Mouse (Mus musculus) lung, postnatal 0 days (tissue): ENCODE data around the gene Rfc5. TPM values are rescaled to one million over a fixed set of nuclear protein-coding genes. Genes with fewer than 3 reads are reported as not detected.
"Not testable (repeated sequence)": the region's sequence is repeated elsewhere in the genome, so short reads cannot be mapped to it uniquely, and the experiment has no call there.

ENCODE experiments used
- ATAC-seq: fragments of 200-750 bp; cut with Nextera tagmentation; 2 replicates; pipeline ENCODE4 v1.8.0; 2017; ENCODE audit warnings: moderate library complexity
- DNase-seq: peaks from one replicate; pipeline ENCODE4 v3.0.0-alpha.2; 2016; ENCODE audit warnings: low spot score
- H3K27ac ChIP-seq: fragments of 300-500 bp; sonication (generic); 2 replicates; pipeline ENCODE4 v1.5.1; 2014; ENCODE audit warnings: antibody characterized with exemption, mild to moderate bottlenecking, low read length, mixed read lengths
- H3K27me3 ChIP-seq: fragments of 300-500 bp; sonication (generic); replicated peaks from 2 replicates; pipeline ENCODE4 v1.6.1; 2014; ENCODE audit warnings: low read length, mixed read lengths; ENCODE audit not compliant: insufficient read depth
- H3K36me3 ChIP-seq: fragments of 300-500 bp; sonication (generic); 2 replicates; pipeline ENCODE4 v1.6.1; 2014; ENCODE audit warnings: low read length, mixed read lengths; ENCODE audit not compliant: insufficient read depth
- H3K4me1 ChIP-seq: fragments of 300-500 bp; sonication (generic); 2 replicates; pipeline ENCODE4 v1.6.1; 2014; ENCODE audit warnings: antibody characterized with exemption, low read depth, low read length, mixed read lengths; ENCODE audit not compliant: insufficient read depth
- H3K4me2 ChIP-seq: fragments of 300-500 bp; sonication (generic); replicated peaks from 2 replicates; pipeline ENCODE4 v1.6.1; 2014; ENCODE audit warnings: low read depth, mild to moderate bottlenecking, low read length, moderate library complexity, mixed read lengths
- H3K4me3 ChIP-seq: fragments of 300-500 bp; sonication (generic); 2 replicates; pipeline ENCODE4 v1.5.1; 2014; ENCODE audit warnings: low read depth, low read length
- H3K9ac ChIP-seq: fragments of 300-500 bp; sonication (generic); replicated peaks from 2 replicates; pipeline ENCODE4 v1.6.1; 2014; ENCODE audit warnings: low read depth, mild to moderate bottlenecking
- H3K9me3 ChIP-seq: fragments of 300-500 bp; sonication (generic); 2 replicates; pipeline ENCODE4 v1.6.1; 2016; ENCODE audit warnings: low read length, mixed read lengths
- CTCF ChIP-seq: IDR thresholded peaks from 2 replicates; pipeline ENCODE4 v1.5.1; 2016; ENCODE audit warnings: antibody characterized with exemption, mild to moderate bottlenecking
- EP300 ChIP-seq: IDR thresholded peaks from 2 replicates; pipeline ENCODE4 v1.6.1; 2016; ENCODE audit warnings: antibody characterized with exemption, mild to moderate bottlenecking, control low read depth
- WGBS: fragments of 180-500 bp; shearing (Covaris S2); extraction: QIAGEN DNeasy Blood & Tissue Kit; methylation state at CpG from one replicate; pipeline ENCODE4 v1.1.7; 2014; 5-methylcytosine and 5-hydroxymethylcytosine counted together
- polyA plus RNA-seq: library from polyadenylated mRNA; unstranded; fragments of >200 nt; fragmentation: Nextera tagmentation; extraction: Ambion mirVana; gene quantifications from 2 replicates; pipeline ENCODE4 v1.2.1, GENCODE M21; 2015

Gene Rfc5
- polyA plus RNA-seq, 1 experiment from 2014 or later = 18.2 TPM

DNA sequence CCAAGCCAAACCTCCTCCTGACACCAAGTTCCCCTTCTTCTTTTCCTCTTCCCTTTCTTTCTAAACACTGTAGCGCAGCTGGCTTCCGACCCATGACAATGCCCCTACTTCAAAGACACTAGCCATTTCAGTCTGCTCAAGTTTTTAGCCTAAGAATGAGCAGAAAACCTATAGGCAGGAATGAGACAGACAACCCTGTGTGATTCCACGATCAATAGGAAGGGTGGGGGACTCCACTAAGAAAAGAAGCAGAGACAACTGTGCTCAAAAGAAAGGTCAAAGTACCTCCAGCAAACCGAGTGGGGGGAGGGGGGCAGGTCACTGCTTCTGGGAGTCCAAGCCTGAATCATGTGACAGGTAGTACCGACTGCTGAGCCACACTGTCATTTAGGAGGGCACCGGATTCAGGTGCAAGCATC is 7.8 kb upstream of the Rfc5 start:
- Histone ChIP-seq H3K4me1 (no peaks in the 10 kb centered on the region), H3K4me3 (no peak overlapping the region), H3K4me2 (no peak overlapping the region), H3K27me3 (no peaks in the 10 kb centered on the region), H3K9me3 (no peaks in the 10 kb centered on the region), H3K27ac (no peak overlapping the region), H3K9ac (no peak overlapping the region), H3K36me3 (no peaks in the 10 kb centered on the region)
- DNase-seq (no peak), ATAC-seq (no peak)
- 63% methylated on average over 6 of the region's 6 CpGs for WGBS
- TF ChIP-seq EP300 (no peak), CTCF (no peak)

DNA sequence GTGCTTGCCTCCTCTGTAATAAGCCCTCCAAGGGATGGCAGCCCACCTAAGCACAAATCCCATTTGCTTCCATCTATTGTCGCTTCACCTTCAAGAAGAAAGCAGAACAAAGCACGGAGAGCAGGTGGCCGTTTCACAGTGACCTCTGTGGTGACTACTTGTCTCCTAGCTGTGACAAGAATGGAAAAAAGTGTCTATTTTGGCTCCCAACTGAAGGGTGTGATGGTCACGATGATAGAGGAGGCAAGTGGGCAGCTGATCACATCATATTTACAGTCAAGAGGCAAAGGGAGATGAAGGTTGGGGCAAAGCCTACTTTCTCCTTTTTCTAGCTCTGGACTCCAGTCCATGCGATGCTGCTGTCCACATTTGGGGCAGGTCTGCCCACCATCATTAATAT is 7.0 kb upstream of the Rfc5 start:
- DNase-seq = no peak
- Histone ChIP-seq H3K27me3 (no peaks in the 10 kb centered on the region), H3K4me1 (no peaks in the 10 kb centered on the region), H3K9ac (no peak overlapping the region), H3K27ac (no peak overlapping the region), H3K4me2 (no peak overlapping the region), H3K4me3 (no peak overlapping the region), H3K9me3 (no peaks in the 10 kb centered on the region), H3K36me3 (no peaks in the 10 kb centered on the region)
- ATAC-seq = no peak
- 82% methylated on average over 5 of the region's 5 CpGs for WGBS
- TF ChIP-seq EP300 = no peak
- no peak for TF ChIP-seq CTCF

DNA sequence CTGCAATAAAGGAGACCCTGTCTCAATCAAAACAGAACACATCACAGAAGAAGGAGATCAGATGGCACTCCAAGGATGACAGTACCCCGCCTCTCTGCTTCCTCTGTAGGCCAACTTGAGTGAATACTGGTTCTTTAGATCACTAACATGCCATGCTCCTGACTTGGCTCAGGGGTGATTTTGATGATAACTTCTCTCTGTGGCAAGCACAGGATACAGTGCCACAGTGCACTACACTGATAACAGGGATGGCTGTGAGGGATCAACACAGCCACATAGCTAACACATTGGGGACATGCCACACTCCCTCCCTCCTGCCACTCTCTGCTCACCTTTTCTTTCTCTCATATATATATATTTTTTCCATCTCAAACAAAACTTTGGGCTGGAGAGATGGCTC is 2.0 kb upstream of the Rfc5 start:
- no peak overlapping the region for H3K9ac ChIP-seq
- no peaks in the 10 kb centered on the region for H3K27me3 ChIP-seq
- DNase-seq (no peak), ATAC-seq (no peak)
- H3K4me1 ChIP-seq = no peaks in the 10 kb centered on the region
- H3K9me3 ChIP-seq = no peaks in the 10 kb centered on the region
- no peak overlapping the region for H3K4me3 ChIP-seq
- no peak overlapping the region for H3K27ac ChIP-seq
- no peaks in the 10 kb centered on the region for H3K36me3 ChIP-seq
- 80% methylated on average over 1 of the region's 1 CpGs for WGBS
- no peak overlapping the region for H3K4me2 ChIP-seq
- TF ChIP-seq EP300 = no peak
- TF ChIP-seq CTCF = no peak

DNA sequence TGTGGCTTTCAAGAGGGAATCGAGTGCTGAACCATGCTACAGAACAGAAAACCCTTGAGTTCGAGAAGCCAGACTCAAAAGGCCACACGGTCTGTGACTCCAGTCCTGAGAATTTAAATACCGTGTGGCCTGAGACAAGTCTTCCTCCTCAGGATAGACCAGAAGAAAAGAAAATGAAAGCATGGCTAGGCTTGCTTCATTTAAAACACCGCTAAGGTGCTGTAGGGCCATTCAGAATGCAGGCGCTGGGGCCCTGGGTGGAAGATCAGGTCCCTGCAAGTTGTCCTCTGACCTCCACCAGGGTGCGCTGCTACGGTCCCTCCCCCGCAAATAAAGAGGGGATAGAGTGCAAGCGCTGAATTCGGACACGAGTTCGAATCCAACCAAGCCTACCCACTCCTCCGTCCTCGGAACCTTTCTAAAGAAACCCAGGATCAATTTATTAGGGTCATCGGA is 523 bp downstream of the Rfc5 start:
- peak overlapping the region; percentile 66 for H3K4me3 ChIP-seq
- H3K4me1 ChIP-seq = no peaks in the 10 kb centered on the region
- no peak for TF ChIP-seq EP300
- peak; percentile 63 for TF ChIP-seq CTCF
- no peaks in the 10 kb centered on the region for H3K9me3 ChIP-seq
- peak; percentile 79 for DNase-seq
- H3K27ac ChIP-seq = peak overlapping the region; percentile 43; the same call in 1 of the 2 replicates
- no peaks in the 10 kb centered on the region for H3K36me3 ChIP-seq
- WGBS = 3% methylated on average over 16 of the region's 16 CpGs
- H3K4me2 ChIP-seq = peak overlapping the region; percentile 87
- H3K27me3 ChIP-seq = no peaks in the 10 kb centered on the region
- H3K9ac ChIP-seq = peak overlapping the region; percentile 64
- ATAC-seq = peak; percentile 72

DNA sequence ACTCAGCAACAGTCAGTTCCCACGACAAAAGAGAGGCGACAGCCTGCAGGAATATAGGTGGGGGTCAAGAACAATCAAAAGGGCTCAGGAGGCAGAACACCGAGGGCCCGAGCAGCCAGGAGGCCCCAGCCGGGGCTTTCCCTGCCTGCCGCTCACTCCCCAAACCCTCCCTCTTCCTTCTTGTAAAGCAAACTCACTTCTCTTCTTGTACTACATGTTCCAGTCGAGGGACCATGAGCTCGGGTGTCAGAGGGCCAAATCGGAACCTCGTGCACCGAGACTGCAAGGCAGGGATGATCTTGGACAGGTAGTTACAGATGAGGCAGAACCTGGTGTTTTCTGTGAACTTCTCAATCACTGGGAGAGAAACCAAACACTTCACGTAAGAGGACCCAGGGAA is 5.6 kb downstream of the Rfc5 start:
- Histone ChIP-seq H3K4me3 (no peak overlapping the region), H3K27ac (no peak overlapping the region), H3K36me3 (peaks cover 11% of the 10 kb centered on the region; the same call in 1 of the 2 replicates), H3K4me2 (no peak overlapping the region), H3K4me1 (no peaks in the 10 kb centered on the region), H3K9ac (no peak overlapping the region), H3K27me3 (no peaks in the 10 kb centered on the region), H3K9me3 (no peaks in the 10 kb centered on the region)
- TF ChIP-seq EP300 = no peak
- no peak for TF ChIP-seq CTCF
- DNase-seq (no peak), ATAC-seq (no peak)
- WGBS = 71% methylated on average over 12 of the region's 12 CpGs

DNA sequence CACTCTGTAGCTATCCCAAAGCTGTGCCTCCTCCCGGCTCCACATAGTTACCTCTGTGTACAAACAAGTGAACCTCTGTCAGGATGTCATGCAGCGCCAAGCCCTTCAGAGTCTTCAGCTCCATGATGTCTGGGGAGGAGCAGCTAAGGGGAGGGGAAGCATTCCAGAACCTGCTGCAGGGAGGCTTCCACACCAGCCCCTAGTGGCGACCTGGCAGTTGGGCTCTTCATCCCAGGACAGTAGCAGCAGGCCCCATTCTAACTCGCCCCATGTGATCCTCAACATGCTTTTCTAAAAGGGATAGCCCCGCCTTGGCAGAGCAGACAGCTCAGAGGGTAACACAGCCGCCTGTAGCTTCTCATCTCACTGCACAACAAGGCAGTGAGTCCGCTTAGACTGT is 7.1 kb downstream of the Rfc5 start:
- Histone ChIP-seq H3K9ac (no peak overlapping the region), H3K4me2 (no peak overlapping the region), H3K36me3 (peaks cover 11% of the 10 kb centered on the region; the same call in 1 of the 2 replicates), H3K27ac (no peak overlapping the region), H3K27me3 (no peaks in the 10 kb centered on the region), H3K4me3 (no peak overlapping the region), H3K4me1 (no peaks in the 10 kb centered on the region), H3K9me3 (no peaks in the 10 kb centered on the region)
- no peak for DNase-seq
- WGBS = 81% methylated on average over 7 of the region's 7 CpGs
- TF ChIP-seq EP300 (no peak), CTCF (no peak)
- no peak for ATAC-seq

DNA sequence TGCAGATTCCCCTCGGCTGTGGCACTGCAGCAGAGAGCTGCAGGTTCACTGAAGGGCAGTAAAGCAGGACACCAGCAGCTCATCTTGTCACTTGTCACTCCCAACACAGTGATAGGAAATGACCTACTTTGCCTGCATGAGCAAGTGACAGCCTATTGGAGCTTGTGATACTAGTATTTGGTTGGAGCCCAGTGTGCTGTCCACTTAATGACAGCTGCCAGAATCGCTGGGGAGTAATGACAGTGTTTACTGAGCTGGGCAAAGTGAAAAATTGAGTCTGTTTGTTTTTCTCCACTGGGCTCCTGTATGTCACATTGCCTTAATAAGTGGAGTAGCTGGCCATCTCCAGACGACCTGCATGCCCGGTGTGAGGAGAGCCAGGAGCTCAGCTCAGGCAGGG is 8.6 kb downstream of the Rfc5 start:
- no peaks in the 10 kb centered on the region for H3K27me3 ChIP-seq
- no peak overlapping the region for H3K27ac ChIP-seq
- 60% methylated on average over 4 of the region's 4 CpGs for WGBS
- no peak for ATAC-seq
- H3K4me1 ChIP-seq = no peaks in the 10 kb centered on the region
- peaks cover 17% of the 10 kb centered on the region for H3K36me3 ChIP-seq
- no peak overlapping the region for H3K4me3 ChIP-seq
- no peaks in the 10 kb centered on the region for H3K9me3 ChIP-seq
- DNase-seq = no peak
- no peak overlapping the region for H3K4me2 ChIP-seq
- TF ChIP-seq CTCF = no peak
- no peak overlapping the region for H3K9ac ChIP-seq

DNA sequence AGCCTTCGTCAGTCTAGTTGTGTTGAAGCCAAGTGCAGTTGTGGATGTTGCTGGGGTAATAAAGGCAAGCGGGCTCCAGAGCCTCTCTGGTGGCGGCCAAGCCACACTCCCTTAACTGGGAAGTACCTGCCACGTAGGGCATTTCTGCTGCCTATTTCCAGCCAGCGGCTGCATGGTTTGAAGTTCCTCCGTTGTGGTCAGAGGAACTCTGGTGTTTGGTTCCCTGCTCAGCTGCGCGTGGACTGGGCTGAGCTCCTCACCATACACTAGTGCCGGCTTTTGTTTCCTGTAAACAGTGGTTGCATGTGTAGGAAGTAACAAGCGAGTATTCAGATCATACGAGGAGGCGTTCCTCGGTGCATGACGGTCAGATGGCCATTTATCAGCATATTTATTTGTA is 11.1 kb downstream of the Rfc5 start:
- not testable (repeated sequence) for H3K4me2 ChIP-seq, H3K9me3 ChIP-seq, DNase-seq, H3K27me3 ChIP-seq, H3K9ac ChIP-seq, H3K4me3 ChIP-seq, H3K27ac ChIP-seq, H3K4me1 ChIP-seq, ATAC-seq
- peaks cover 17% of the 10 kb centered on the region for H3K36me3 ChIP-seq
- 82% methylated on average over 14 of the region's 14 CpGs for WGBS
